Mouse (Mus musculus) heart, postnatal 14 days (tissue): Measurements from ENCODE around the gene Bckdk. TPM values are rescaled to one million over a fixed set of nuclear protein-coding genes. Genes with fewer than 3 reads are reported as not detected.

Experiments used
- DNase-seq, 2 experiments: peaks; one replicate each; pipeline ENCODE4 v3.0.0; 2021 to 2022
- intact Hi-C: fragments of 180-260 bp; cut with DNase I; formaldehyde crosslinking; loops from one replicate; pipeline ENCODE4 v1.15.1; 2025
- long read RNA-seq, 2 experiments: library from polyadenylated mRNA; stranded (forward); transcript quantifications; one replicate each; pipeline ENCODE4 v2.0.0; 2021
- total RNA-seq, 2 experiments: library from RNA; stranded (reverse); gene quantifications; 2 replicates each; pipeline ENCODE4 v1.2.3; 2021

The Bckdk gene
- total RNA-seq, result 10 to 100 TPM; 85.7 to 86.8 TPM
- long read RNA-seq, experiment 1, transcript Bckdk-201 (12 exons, 3,405 nt), result major isoform, 190 of 215 reads
- long read RNA-seq, experiment 1, partial matches to known transcripts, result 12 of 215 reads
- long read RNA-seq, experiment 1, other reads (novel, unspliced or antisense), result 13 of 215 reads
- long read RNA-seq, experiment 2, transcript Bckdk-201 (12 exons, 3,405 nt), result major isoform, 174 of 194 reads
- long read RNA-seq, experiment 2, partial matches to known transcripts, result 13 of 194 reads
- long read RNA-seq, experiment 2, other reads (novel, unspliced or antisense), result 7 of 194 reads

GRCm38 (mm10) chr7:127903971-127904796 is at the start of gene Bckdk:
Gene Bckdk (plus strand): TSS chr7:127904082.
- peak; percentile 76 to 85 for DNase-seq
- intact Hi-C loops, result no loop called here

GRCm38 (mm10) chr7:127858258-127858657 is 45.6 kb upstream of the Bckdk start:
- no peak for DNase-seq
- intact Hi-C loops, result no loop called here

GRCm38 (mm10) chr7:127866434-127866833 is 37.4 kb upstream of the Bckdk start:
- DNase-seq, result no peak
- intact Hi-C loops, result no loop called here

- DNase-seq, result no peak
- intact Hi-C loops, result loop anchor here (2.0 kb wide), 1 partner anchor 21 kb away; no protein-coding TSS in a partner anchor
Observed at GRCm38 (mm10) chr7:127867641-127868040, 36.2 kb upstream of the Bckdk start.

GRCm38 (mm10) chr7:127869149-127869810 is 34.6 kb upstream of the Bckdk start:
- intact Hi-C loops, result loop anchor here (2.0 kb wide), 1 partner anchor 22 kb away; no protein-coding TSS in a partner anchor
- peak; percentile 46 to 64 for DNase-seq

- intact Hi-C loops, result no loop called here
- DNase-seq, result no peak
Observed at GRCm38 (mm10) chr7:127870136-127870821, 33.6 kb upstream of the Bckdk start.

GRCm38 (mm10) chr7:127874812-127875626 is 28.9 kb upstream of the Bckdk start:
- intact Hi-C loops, result loop anchor here (2.0 to 5.0 kb wide), 2 partner anchors 30 to 98 kb away; partner anchors contain the start of gene Setd1a
- DNase-seq, result no peak

GRCm38 (mm10) chr7:127875627-127876001 is 28.3 kb upstream of the Bckdk start:
- DNase-seq, result peak; percentile 93
- intact Hi-C loops, result loop anchor here (1.0 to 5.0 kb wide), 3 partner anchors 31 to 98 kb away; partner anchors contain the start of genes Hsd3b7 and Setd1a

GRCm38 (mm10) chr7:127876041-127876466 is 27.8 kb upstream of the Bckdk start, which contains the start of gene Zfp646:
Gene Zfp646 (plus strand): TSS chr7:127876221.
- DNase-seq, result peak; percentile 79 to 80
- intact Hi-C loops, result loop anchor here (1.0 to 5.0 kb wide), 2 partner anchors 76 to 99 kb away; partner anchors contain the start of genes Hsd3b7 and Setd1a

- intact Hi-C loops, result loop anchor here (1.0 to 5.0 kb wide), 2 partner anchors 76 to 99 kb away; partner anchors contain the start of genes Hsd3b7 and Setd1a
- peak; percentile 88 to 93 for DNase-seq
Observed at GRCm38 (mm10) chr7:127876467-127877348, 27.2 kb upstream of the Bckdk start, which contains the start of gene Zfp668. Gene Zfp668 (minus strand): TSS chr7:127876828.

GRCm38 (mm10) chr7:127879301-127879700 is 24.6 kb upstream of the Bckdk start:
- intact Hi-C loops, result loop anchor here (5.0 kb wide), 1 partner anchor 102 kb away; the partner anchor contains the start of gene Setd1a

GRCm38 (mm10) chr7:127880431-127880830 is 23.5 kb upstream of the Bckdk start:
- intact Hi-C loops, result no loop called here
- no peak for DNase-seq

More at GRCm38 (mm10) chr7:127879301-127879700, 24.6 kb upstream of the Bckdk start:
- DNase-seq, result no peak

- intact Hi-C loops, result no loop called here
- DNase-seq, result peak; percentile 79 to 80
Observed at GRCm38 (mm10) chr7:127885951-127886350, 17.9 kb upstream of the Bckdk start.

GRCm38 (mm10) chr7:127886551-127886950 is 17.3 kb upstream of the Bckdk start:
- no peak for DNase-seq
- intact Hi-C loops, result no loop called here

- intact Hi-C loops, result no loop called here
- DNase-seq, result no peak
Observed at GRCm38 (mm10) chr7:127887191-127887590, 16.7 kb upstream of the Bckdk start.

GRCm38 (mm10) chr7:127887781-127888180 is 16.1 kb upstream of the Bckdk start:
- DNase-seq, result no peak
- intact Hi-C loops, result no loop called here

GRCm38 (mm10) chr7:127888821-127889220 is 15.1 kb upstream of the Bckdk start:
- intact Hi-C loops, result no loop called here
- DNase-seq, result no peak

- DNase-seq, result no peak
- intact Hi-C loops, result no loop called here
Observed at GRCm38 (mm10) chr7:127890798-127891197, 13.1 kb upstream of the Bckdk start, which contains the start of gene Prss53. Gene Prss53 (minus strand): TSS chr7:127890970.
